In the genomic region with DNA sequence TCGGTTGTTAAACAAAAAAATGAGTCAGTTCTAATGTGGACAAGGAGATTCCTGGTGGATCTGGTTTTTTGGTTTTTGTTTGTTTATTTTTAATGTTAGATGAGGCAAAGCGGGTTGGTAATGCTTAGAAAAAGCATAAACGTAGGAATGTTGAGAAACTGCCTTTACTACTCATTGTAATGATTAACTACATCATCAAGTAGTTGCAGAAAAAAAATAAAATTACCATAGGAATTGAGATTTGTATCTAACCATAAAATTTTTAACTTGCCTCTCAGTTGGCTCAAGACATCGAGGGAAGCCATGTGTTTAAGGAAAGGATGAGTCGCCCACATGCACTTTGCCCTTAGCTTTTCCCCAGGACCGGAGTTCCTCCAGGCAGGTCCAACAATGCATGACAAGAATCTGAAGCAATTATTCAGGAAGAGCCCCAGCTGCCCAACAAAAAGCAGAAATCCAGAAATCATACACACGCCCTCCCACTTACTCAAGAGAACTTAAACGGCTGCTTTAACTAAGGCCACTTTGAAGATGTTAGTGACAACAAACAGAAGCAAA, we compare ENCODE assay signal across 28 mouse cellular contexts.
DNase-seq lines count a peak whose midpoint lies in the region; ATAC-seq and TF ChIP-seq lines count a peak whose summit lies in the region.
"Had no signal": no experiment of that assay in that cellular context is flagged by ENCODE, and none has a peak within 500 bp of the region (broad histone marks: within the 10 kb centered on the region; RNA-seq: fewer than 3 reads in every experiment).

No protein-coding gene starts in this region.

- TF ChIP-seq CTCF in kidney, postnatal 0 days (IDR thresholded peaks at IDR 0.05; ENCODE audit: low read depth): no peak

- DNase-seq in kidney, adult 11 months: peak; percentile 22
- DNase-seq in kidney, adult 18-20 months: peak; percentile 9
- DNase-seq in kidney, postnatal 0 days (ENCODE audit: low spot score): peak; percentile 47
- DNase-seq in embryo, embryonic 10.5 days (ENCODE audit: low spot score): no peak
- DNase-seq in lung, postnatal 25 days (ENCODE audit: low spot score): no peak
- no peak for DNase-seq in ovary, postnatal 36 days (ENCODE audit: low spot score)
- DNase-seq: adrenal gland, adult 8-10 months; cerebellum, adult 18-20 months; cerebellum, postnatal 14 days; embryo, embryonic 11 days; heart, postnatal 4 days; layer of hippocampus, adult 9-11 months; lung, adult 18-20 months; lung, postnatal 14 days; retina, postnatal 1 day; right cerebral cortex, postnatal 25 days; thymus, postnatal 4 days had no signal

- no peak overlapping the region for H3K9ac ChIP-seq in kidney, embryonic 14.5 days (ENCODE audit: low read depth, low read length)
- H3K9ac ChIP-seq in kidney, postnatal 0 days (ENCODE audit: low read depth, low read length): no peak overlapping the region
- H3K9ac ChIP-seq: embryonic facial prominence, embryonic 13.5 days; hindbrain, embryonic 14.5 days; limb, embryonic 13.5 days; liver, embryonic 12.5 days; midbrain, embryonic 12.5 days; stomach, embryonic 15.5 days had no signal

- H3K27ac ChIP-seq in kidney, embryonic 14.5 days (ENCODE audit: low read depth, low read length): no peak overlapping the region
- H3K27ac ChIP-seq in kidney, postnatal 0 days: no peak overlapping the region
- H3K27ac ChIP-seq: embryonic facial prominence, embryonic 13.5 days; heart, embryonic 10.5 days; hindbrain, embryonic 14.5 days; limb, embryonic 13.5 days; liver, embryonic 12.5 days; midbrain, embryonic 12.5 days; stomach, embryonic 15.5 days had no signal

- ATAC-seq in kidney, embryonic 14.5 days (ENCODE audit: low FRiP score, low TSS enrichment): no peak
- ATAC-seq in kidney, postnatal 0 days (replicated peaks; ENCODE audit: low FRiP score, low read depth): no peak
- ATAC-seq in inflammation-experienced regulatory T-cells, adult 6 months: no peak
- ATAC-seq: CD4-positive, CD25-positive, alpha-beta regulatory T cell, adult 4 months; forebrain, embryonic 14.5 days; liver, embryonic 12.5 days had no signal

- H3K4me3 ChIP-seq in kidney, embryonic 14.5 days (ENCODE audit: low read length): no peak overlapping the region
- no peak overlapping the region for H3K4me3 ChIP-seq in kidney, postnatal 0 days (replicated peaks; ENCODE audit: low read depth, low read length)
- H3K4me3 ChIP-seq: embryonic facial prominence, embryonic 13.5 days; heart, embryonic 10.5 days; limb, embryonic 13.5 days; liver, embryonic 12.5 days; midbrain, embryonic 12.5 days; stomach, embryonic 15.5 days had no signal

- H3K27me3 ChIP-seq in kidney, embryonic 14.5 days (ENCODE audit: control insufficient read depth, insufficient read depth, low read length): no peaks in the 10 kb centered on the region
- H3K27me3 ChIP-seq in kidney, postnatal 0 days (ENCODE audit: insufficient read depth, low read length): no peaks in the 10 kb centered on the region
- H3K27me3 ChIP-seq: embryonic facial prominence, embryonic 13.5 days; limb, embryonic 13.5 days; liver, embryonic 12.5 days; midbrain, embryonic 12.5 days; stomach, embryonic 15.5 days had no signal

- H3K9me3 ChIP-seq in kidney, embryonic 14.5 days (ENCODE audit: control insufficient read depth, low read length): no peaks in the 10 kb centered on the region
- no peaks in the 10 kb centered on the region for H3K9me3 ChIP-seq in kidney, postnatal 0 days (replicated peaks; ENCODE audit: low read length)
- H3K9me3 ChIP-seq: embryonic facial prominence, embryonic 13.5 days; heart, embryonic 10.5 days; limb, embryonic 13.5 days; liver, embryonic 12.5 days; midbrain, embryonic 12.5 days; stomach, embryonic 15.5 days had no signal

- no peaks in the 10 kb centered on the region for H3K36me3 ChIP-seq in kidney, embryonic 14.5 days (ENCODE audit: control insufficient read depth, insufficient read depth, low read length)
- no peaks in the 10 kb centered on the region for H3K36me3 ChIP-seq in kidney, postnatal 0 days (ENCODE audit: insufficient read depth, low read length)
- H3K36me3 ChIP-seq: embryonic facial prominence, embryonic 13.5 days; heart, embryonic 10.5 days; limb, embryonic 13.5 days; liver, embryonic 12.5 days; midbrain, embryonic 12.5 days; stomach, embryonic 15.5 days had no signal

- H3K4me2 ChIP-seq in kidney, embryonic 14.5 days (replicated peaks; ENCODE audit: low read depth, low read length): no peak overlapping the region
- H3K4me2 ChIP-seq in kidney, postnatal 0 days (ENCODE audit: low read length): no peak overlapping the region
- H3K4me2 ChIP-seq: embryonic facial prominence, embryonic 13.5 days; hindbrain, embryonic 14.5 days; limb, embryonic 13.5 days; liver, embryonic 12.5 days; midbrain, embryonic 12.5 days; stomach, embryonic 15.5 days had no signal

- H3K4me1 ChIP-seq in kidney, embryonic 14.5 days (ENCODE audit: control insufficient read depth, insufficient read depth, low read length): no peaks in the 10 kb centered on the region
- H3K4me1 ChIP-seq in kidney, postnatal 0 days (replicated peaks; ENCODE audit: insufficient read depth, low read length): no peaks in the 10 kb centered on the region
- H3K4me1 ChIP-seq: embryonic facial prominence, embryonic 13.5 days; heart, embryonic 10.5 days; limb, embryonic 13.5 days; liver, embryonic 12.5 days; midbrain, embryonic 12.5 days; stomach, embryonic 15.5 days had no signal

- 40% methylated on average over 8 of the region's 8 CpGs for WGBS in kidney, embryonic 14.5 days
- WGBS in kidney, postnatal 0 days: 34% methylated on average over 8 of the region's 8 CpGs

Comparison
In these comparisons a context has a peak if more than half of its experiments do, and no peak if none do; other contexts are left out.
1. DNase-seq: peak in kidney, adult 11 months (single experiment), kidney, adult 18-20 months (single experiment) and kidney, postnatal 0 days (single experiment); none in embryo, embryonic 10.5 days (single experiment), lung, postnatal 25 days (single experiment) and ovary, postnatal 36 days (single experiment).